Mouse (Mus musculus): ENCODE results near the gene Ip6k1. TPM values are rescaled to one million over a fixed set of nuclear protein-coding genes. Genes with fewer than 3 reads are reported as not detected.

Ip6k1 gene
- polyA plus RNA-seq, 2 experiments = 13.3 to 30.9 TPM

DNA sequence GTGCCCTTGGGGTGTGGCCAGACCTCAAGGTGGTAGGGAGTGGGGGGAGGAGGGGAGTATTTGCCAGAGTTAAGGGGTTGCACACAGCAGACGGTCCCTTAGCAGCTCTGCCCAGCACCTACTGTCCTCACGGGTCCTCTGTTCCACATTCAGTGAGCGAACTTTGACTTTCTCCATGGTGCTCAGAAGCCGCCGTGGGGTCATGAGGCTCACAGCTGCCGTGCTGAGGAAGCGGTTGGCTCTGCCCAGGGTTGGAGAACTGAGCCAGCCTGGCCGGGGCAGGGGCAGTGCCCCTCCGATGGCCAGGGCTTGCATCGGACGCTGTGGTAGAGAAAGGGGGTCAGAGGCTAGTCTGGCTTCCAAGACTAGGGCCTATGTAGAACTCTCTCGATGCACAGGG, 61.1 kb downstream of the Ip6k1 start:
- Histone ChIP-seq H3K36me3 (replicated peaks; ENCODE audit: control insufficient read depth, insufficient read depth, low read depth) (peaks cover 99% of the 10 kb centered on the region), H3K27ac (no peak overlapping the region), H3K27me3 (ENCODE audit: control insufficient read depth, insufficient read depth, low read length) (no peaks in the 10 kb centered on the region), H3K4me1 (replicated peaks; ENCODE audit: control insufficient read depth in 2 of 2, insufficient read depth in 2 of 2, low read length in 1 of 2) (no peaks in the 10 kb centered on the region), H3K9me3 (ENCODE audit: control insufficient read depth, low read length) (no peaks in the 10 kb centered on the region), H3K9ac (replicated peaks) (no peak overlapping the region), H3K4me2 (ENCODE audit: low read depth) (no peak overlapping the region), H3K4me3 (ENCODE audit: insufficient read depth in 1 of 2, low read depth in 2 of 2, low read length in 2 of 2) (no peak overlapping the region)
- no peak for ATAC-seq (ENCODE audit: insufficient read depth)
- 72% methylated on average over 12 of the region's 12 CpGs for WGBS (ENCODE audit: insufficient replicate concordance)
- TF ChIP-seq CTCF (IDR thresholded peaks at IDR 0.05; ENCODE audit: low read depth) (no peak), EP300 (IDR thresholded peaks at IDR 0.05; ENCODE audit: low read depth) (no peak)
- DNase-seq (ENCODE audit: low read depth in 3 of 3, low spot score in 3 of 3) = no peak

DNA sequence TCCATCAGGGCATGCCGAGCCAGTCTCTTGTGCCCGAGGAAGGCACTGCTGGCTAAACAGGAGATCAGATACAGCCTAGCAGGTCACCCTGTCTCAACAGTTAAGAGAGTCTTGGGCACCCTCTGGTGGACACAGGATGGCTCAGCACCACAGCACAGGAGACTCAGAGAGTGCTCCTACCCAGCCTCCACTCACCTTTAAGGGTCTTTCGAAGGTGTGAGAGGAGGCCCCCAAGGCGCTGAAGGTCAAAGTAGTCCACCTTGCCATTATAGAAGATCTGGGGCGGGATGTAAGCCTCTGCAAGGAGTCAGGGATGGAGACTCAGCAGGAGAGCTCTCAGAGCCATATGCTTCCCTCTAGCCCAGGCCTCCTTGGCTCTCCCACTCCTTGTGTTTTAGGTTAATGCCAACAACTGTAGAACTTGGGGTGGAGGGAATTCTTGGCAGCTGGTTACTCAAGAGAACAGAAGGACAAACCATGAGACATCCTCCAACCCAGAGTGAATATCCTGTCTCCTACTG, 63.2 kb downstream of the Ip6k1 start:
- Histone ChIP-seq H3K27me3 (ENCODE audit: control insufficient read depth, insufficient read depth, low read length) (no peaks in the 10 kb centered on the region), H3K36me3 (replicated peaks; ENCODE audit: control insufficient read depth, insufficient read depth, low read depth) (peaks cover 100% of the 10 kb centered on the region), H3K4me2 (ENCODE audit: low read depth) (no peak overlapping the region), H3K4me3 (ENCODE audit: insufficient read depth in 1 of 2, low read depth in 2 of 2, low read length in 2 of 2) (no peak overlapping the region), H3K9ac (replicated peaks) (no peak overlapping the region), H3K9me3 (ENCODE audit: control insufficient read depth, low read length) (no peaks in the 10 kb centered on the region), H3K4me1 (replicated peaks; ENCODE audit: control insufficient read depth in 2 of 2, insufficient read depth in 2 of 2, low read length in 1 of 2) (no peaks in the 10 kb centered on the region), H3K27ac (no peak overlapping the region)
- 39% methylated on average over 5 of the region's 5 CpGs for WGBS (ENCODE audit: insufficient replicate concordance)
- DNase-seq (ENCODE audit: low read depth in 3 of 3, low spot score in 3 of 3) = no peak
- ATAC-seq (ENCODE audit: insufficient read depth) = peak; percentile 49; the same call in 1 of the 2 replicates
- TF ChIP-seq CTCF (IDR thresholded peaks at IDR 0.05; ENCODE audit: low read depth) (peak; percentile 86), EP300 (IDR thresholded peaks at IDR 0.05; ENCODE audit: low read depth) (no peak)

DNA sequence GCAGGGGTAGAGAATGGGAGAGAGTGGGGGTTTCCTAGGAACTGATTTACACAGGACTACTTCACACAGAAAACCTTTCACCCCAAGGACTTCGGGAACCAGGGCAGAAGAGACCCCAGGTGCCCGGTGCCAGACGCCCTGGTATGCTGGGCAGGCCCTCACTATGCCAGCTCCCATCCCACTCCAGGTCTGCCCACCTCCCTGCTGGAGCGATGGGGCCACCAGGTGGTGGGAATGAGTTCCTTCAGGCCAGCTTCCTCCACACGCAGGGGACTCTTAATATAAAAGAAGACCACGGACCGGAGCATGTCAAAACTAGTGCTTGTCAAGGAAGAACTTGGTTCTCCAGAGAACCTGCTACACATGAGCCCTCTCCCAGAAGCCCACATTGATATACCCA, 64.9 kb downstream of the Ip6k1 start:
- 94% methylated on average over 7 of the region's 7 CpGs for WGBS (ENCODE audit: insufficient replicate concordance)
- Histone ChIP-seq H3K36me3 (replicated peaks; ENCODE audit: control insufficient read depth, insufficient read depth, low read depth) (peaks cover 100% of the 10 kb centered on the region), H3K9me3 (ENCODE audit: control insufficient read depth, low read length) (no peaks in the 10 kb centered on the region), H3K27ac (no peak overlapping the region), H3K4me2 (ENCODE audit: low read depth) (no peak overlapping the region), H3K4me3 (ENCODE audit: insufficient read depth in 1 of 2, low read depth in 2 of 2, low read length in 2 of 2) (no peak overlapping the region), H3K4me1 (replicated peaks; ENCODE audit: control insufficient read depth in 2 of 2, insufficient read depth in 2 of 2, low read length in 1 of 2) (peaks cover 0 to under 1% of the 10 kb centered on the region in 2 experiments; a peak in 1 of 4 replicates), H3K27me3 (ENCODE audit: control insufficient read depth, insufficient read depth, low read length) (no peaks in the 10 kb centered on the region), H3K9ac (replicated peaks) (no peak overlapping the region)
- TF ChIP-seq EP300 (IDR thresholded peaks at IDR 0.05; ENCODE audit: low read depth) (no peak), CTCF (IDR thresholded peaks at IDR 0.05; ENCODE audit: low read depth) (peak; percentile 30; the same call in 1 of the 2 replicates)
- no peak for ATAC-seq (ENCODE audit: insufficient read depth)
- no peak for DNase-seq (ENCODE audit: low read depth in 3 of 3, low spot score in 3 of 3)

DNA sequence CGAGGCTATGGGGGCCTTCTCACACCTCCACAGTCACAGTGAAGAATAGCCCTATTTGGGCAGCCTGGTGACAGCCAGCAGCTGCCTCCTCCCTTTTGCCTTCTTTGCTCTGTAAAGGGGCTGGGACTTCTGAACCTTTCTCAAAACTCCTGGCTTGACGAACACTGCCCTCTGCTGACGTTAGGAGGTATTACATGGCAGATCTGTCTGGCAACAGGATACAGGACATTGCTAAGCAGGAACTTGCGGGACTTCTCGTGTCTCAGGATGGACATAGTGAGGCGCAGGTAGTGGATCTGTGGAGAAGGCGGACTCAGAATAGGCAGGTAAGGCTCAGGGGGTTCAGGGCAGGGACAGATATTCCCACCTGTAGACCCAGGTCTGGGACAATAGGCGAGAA, 65.6 kb downstream of the Ip6k1 start:
- H3K4me3 ChIP-seq (ENCODE audit: insufficient read depth in 1 of 2, low read depth in 2 of 2, low read length in 2 of 2) = no peak overlapping the region
- no peaks in the 10 kb centered on the region for H3K27me3 ChIP-seq (ENCODE audit: control insufficient read depth, insufficient read depth, low read length)
- peaks cover 98% of the 10 kb centered on the region for H3K36me3 ChIP-seq (replicated peaks; ENCODE audit: control insufficient read depth, insufficient read depth, low read depth)
- ATAC-seq (ENCODE audit: insufficient read depth) = peak; percentile 48
- H3K4me2 ChIP-seq (ENCODE audit: low read depth) = no peak overlapping the region
- DNase-seq (ENCODE audit: low read depth in 3 of 3, low spot score in 3 of 3) = peak; percentile 75 to 82 (median 77)
- H3K9ac ChIP-seq (replicated peaks) = no peak overlapping the region
- WGBS (ENCODE audit: insufficient replicate concordance) = 21% methylated on average over 8 of the region's 8 CpGs
- TF ChIP-seq CTCF (IDR thresholded peaks at IDR 0.05; ENCODE audit: low read depth) = peak; percentile 99
- no peak for TF ChIP-seq EP300 (IDR thresholded peaks at IDR 0.05; ENCODE audit: low read depth)
- H3K9me3 ChIP-seq (ENCODE audit: control insufficient read depth, low read length) = no peaks in the 10 kb centered on the region
- no peak overlapping the region for H3K27ac ChIP-seq
- H3K4me1 ChIP-seq (replicated peaks; ENCODE audit: control insufficient read depth in 2 of 2, insufficient read depth in 2 of 2, low read length in 1 of 2) = peaks cover 0 to 3% of the 10 kb centered on the region in 2 experiments; a peak in 1 of 4 replicates

DNA sequence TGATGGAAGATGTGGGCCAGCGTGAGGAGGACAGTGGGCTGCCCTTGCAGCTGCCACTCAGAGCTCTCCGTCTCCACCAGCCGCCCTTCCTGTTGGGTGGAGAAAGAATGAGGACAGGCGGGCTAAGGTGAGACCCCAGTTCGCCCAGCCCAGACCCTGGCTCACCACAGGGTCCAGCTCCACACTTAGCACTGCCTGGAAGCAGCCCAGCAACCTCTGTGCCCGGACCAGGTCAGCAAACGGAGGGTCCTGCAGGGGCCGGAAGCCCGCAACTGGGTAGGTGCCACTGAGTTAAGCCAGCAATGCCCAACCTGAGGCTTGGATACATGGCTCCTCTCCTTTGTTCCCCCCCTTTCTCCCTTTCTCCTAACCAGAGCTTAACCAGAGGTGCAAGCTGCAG, 66.7 kb downstream of the Ip6k1 start:
- no peak overlapping the region for H3K4me3 ChIP-seq (ENCODE audit: insufficient read depth in 1 of 2, low read depth in 2 of 2, low read length in 2 of 2)
- TF ChIP-seq CTCF (IDR thresholded peaks at IDR 0.05; ENCODE audit: low read depth) (no peak), EP300 (IDR thresholded peaks at IDR 0.05; ENCODE audit: low read depth) (no peak)
- no peak overlapping the region for H3K27ac ChIP-seq
- WGBS (ENCODE audit: insufficient replicate concordance) = 88% methylated on average over 9 of the region's 9 CpGs
- DNase-seq (ENCODE audit: low read depth in 3 of 3, low spot score in 3 of 3) (no peak), ATAC-seq (ENCODE audit: insufficient read depth) (no peak)
- peaks cover 96% of the 10 kb centered on the region for H3K36me3 ChIP-seq (replicated peaks; ENCODE audit: control insufficient read depth, insufficient read depth, low read depth)
- no peak overlapping the region for H3K9ac ChIP-seq (replicated peaks)
- H3K4me1 ChIP-seq (replicated peaks; ENCODE audit: control insufficient read depth in 2 of 2, insufficient read depth in 2 of 2, low read length in 1 of 2) = peaks cover 0 to 5% of the 10 kb centered on the region in 2 experiments; a peak in 1 of 4 replicates
- no peak overlapping the region for H3K4me2 ChIP-seq (ENCODE audit: low read depth)
- no peaks in the 10 kb centered on the region for H3K9me3 ChIP-seq (ENCODE audit: control insufficient read depth, low read length)
- H3K27me3 ChIP-seq (ENCODE audit: control insufficient read depth, insufficient read depth, low read length) = no peaks in the 10 kb centered on the region

Data from liver, embryonic 14.5 days (tissue).